Mouse (Mus musculus): Measurements from ENCODE around the gene Atrip.

The Atrip gene

DNA sequence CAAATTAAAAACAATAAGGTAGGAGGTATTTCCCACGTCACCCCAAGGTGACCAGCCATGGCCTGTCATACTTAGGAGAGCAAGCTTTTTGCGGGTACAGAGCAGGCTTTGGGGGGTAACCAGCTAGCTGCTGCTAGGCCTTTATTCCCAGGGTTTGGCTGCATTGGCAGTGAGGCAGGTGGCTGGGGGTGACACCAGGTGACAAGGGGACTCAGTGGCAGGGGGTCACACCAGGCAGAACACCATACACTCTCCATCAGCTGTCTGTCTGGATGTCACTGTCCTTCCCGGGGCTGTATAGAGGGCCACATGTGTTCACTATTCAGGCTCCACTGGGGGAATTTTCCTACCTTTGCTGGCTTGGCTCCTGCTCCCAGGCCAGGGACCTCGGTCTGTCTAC is 17.0 kb downstream of the Atrip start:
- DNase-seq, result no peak

DNA sequence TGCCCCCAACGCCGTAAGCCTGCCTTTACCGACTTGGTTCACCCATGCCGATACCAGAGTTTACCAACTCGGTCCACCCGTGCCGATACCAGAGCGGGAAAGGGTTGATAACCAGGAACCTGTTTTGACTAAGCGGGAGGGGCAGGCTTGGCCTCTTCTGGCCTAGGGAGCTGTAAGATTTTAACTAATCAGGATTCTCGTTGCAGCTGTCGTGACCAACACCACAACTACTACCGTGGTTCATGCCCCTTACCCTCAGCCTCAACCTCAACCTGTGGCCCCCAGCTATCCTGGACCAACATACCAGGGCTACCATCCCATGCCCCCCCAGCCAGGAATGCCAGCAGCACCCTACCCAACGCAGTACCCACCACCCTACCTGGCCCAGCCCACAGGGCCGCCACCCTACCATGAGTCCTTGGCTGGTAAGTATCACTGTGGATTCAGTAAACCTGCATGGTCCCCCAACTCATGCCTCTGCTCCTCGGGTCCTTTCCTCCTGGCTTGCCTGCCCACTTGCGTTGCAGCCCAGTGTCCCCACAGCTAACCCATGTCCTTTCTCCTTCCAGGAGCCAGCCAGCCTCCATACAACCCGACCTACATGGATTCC is 17.7 kb downstream of the Atrip start:
- DNase-seq, result no peak

DNA sequence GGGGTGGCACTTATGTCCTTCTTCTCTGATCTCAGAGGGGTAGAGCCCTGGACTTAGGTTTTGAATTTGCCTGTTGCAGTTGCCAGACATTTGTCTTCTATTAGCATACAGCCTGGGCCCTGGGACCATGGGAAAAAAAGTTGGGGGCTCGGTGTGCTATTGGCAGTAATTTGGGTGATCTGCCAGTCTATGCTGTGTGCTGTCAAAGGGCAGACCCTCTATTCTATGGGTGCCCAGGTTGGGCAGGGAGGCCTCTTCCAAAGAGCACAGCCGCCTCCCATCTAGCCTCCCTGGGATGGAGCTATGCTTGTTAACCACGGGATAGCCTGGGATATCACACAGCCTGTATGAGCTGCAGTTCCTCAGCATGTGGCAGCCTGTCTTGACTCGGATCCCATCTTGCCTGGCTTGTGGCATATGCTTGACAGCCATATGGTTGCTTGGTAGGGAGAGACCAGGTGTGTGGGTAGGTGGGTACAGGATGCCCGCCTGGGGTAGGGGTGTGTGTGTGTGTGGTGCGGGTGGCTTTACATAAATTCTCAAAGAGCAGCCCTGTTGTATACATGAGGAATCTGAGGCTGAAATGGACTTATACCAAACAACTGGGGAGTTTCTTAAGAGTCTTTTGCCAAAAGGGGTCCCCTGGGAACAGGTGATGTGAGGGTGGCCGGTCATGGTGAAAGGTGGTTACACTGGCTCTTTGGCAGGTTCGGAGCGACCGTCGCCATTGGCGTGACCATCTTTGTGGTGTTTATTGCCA is 18.5 kb downstream of the Atrip start:
- no peak for DNase-seq

DNA sequence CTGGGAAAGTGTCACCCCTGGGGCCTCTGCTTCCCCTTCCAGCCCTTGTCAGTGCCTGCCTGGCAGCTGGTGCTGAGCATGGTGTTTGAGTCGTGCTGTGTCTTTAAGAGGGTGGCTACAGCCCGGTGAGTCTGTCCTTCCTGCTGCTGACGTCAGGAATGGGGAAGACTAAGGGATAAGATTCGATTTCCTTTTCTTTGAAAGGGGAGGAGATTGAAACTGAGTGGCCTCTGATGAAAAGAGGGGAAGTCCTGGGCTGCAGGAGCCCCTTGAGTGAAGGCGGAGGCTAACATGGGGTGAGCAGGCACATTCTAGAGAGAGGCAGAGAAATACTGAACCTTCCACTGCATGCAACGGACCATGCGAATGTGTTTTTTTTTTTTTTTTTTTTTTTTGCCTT is 19.2 kb downstream of the Atrip start:
- peak; percentile 80 for DNase-seq

DNA sequence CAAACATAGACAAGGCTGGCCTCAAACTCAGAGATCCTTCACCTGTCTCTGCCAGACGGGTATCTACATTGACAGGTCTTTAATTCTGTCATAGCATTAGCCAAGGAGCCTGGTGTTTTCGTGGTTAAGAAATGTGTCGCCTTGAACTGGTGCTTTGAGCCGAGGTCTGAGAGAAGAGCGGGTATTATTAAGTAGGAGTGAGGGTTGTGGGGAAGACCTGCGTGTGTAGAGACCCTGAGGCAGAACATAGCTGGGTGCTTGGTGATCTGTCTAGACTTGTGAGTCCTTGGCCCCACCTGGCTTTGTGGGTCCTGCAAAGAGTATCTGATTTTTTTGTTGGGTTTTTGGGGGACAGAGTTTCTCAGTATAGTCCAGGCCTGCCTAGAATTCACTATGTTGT is 20.1 kb downstream of the Atrip start:
- DNase-seq, result no peak

DNA sequence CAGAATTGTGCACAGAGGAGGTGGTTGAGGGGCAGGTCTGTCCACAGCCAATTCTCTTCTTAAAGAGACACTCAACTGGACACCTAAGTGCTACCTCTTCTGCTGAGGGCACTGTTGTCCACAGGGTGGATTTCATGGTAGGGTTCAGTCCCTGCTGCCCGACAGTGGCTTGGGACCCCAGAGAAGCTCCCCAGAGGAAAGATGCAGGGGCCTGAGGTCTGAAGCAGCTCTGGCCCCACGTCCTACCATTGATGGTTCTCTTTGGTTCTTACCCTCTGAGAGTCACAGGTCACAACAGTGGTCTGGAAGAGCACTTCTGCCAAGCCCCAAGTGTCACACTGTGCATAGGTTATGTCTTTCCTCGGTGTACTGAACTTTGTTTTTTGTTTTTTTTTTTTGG is 20.6 kb downstream of the Atrip start:
- DNase-seq, result no peak

DNA sequence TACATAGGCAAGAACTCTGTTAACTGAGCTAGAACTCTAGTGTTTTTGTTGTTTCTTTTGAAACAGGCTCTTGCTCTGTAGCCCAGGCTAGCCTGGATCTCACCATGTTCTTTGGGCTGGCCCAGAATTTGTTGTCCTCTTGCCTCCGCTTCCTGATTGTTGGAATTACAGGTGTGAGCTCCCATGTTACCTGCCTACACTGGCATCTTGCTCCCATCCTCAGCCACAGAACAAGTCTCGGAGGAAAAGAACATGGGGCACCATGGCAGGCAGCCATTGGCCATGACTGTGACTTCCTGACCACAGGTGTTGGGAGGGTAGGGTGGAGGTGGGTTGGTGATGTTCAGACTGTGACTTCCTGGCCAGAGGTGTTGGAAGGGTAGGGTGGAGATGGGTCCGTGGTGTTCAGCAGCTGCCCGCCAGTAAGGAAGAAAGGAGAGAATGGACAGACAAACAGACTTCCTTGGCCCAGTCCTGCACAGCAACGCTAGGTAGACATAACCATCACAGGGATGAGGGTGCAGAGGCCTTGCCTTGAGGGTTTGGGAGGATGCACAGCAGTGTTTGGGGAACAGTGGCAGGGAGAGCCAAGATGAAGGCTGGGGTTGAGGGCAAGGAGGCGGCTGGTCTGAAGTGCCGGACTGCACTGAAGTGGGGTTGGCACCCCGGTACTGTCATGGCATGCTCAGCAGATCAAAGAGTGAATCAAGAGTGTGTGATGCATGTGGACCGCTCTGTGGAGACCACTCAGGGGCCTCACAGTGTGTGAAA is 21.2 kb downstream of the Atrip start:
- DNase-seq, result no peak

DNA sequence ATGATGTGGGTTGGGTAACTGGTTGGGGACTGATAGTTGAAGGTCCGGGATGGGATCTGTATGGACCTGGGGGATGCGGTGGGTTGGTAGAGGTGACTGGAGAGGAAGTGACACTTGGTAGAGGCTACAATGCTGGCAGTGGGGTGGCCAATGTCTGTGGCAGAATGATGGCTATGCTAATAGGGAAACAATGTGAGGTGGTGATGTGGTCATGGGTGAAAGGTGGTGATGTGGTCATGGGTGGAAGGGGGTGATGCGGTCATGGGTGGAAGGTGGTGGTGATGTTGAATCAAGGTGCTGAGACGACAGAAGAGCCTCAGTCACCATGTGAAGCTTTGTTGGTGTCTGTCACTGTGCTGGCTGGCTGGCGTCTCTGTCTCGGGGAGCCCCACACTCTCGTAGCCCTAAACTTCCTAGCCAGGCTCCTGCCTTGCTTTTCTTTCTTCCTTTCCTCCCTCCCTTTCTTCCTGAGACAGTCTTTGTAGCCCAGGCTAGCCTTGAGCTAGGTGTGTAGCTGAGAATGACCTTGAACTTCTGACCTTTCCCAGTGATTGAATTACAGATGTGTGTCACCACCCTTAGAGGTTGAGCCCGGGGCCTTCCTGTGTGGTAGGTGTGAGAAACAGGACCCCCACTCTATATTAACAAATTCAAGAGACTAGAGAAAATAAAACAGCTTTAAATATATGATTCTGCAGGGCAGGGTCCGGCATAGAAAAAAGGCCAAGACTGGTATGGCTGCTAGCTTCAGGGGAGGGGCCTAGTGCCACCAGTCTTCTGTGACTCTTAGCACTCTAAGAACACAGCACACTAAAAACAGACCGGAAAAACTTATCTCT is 22.1 kb downstream of the Atrip start:
- no peak for DNase-seq

DNA sequence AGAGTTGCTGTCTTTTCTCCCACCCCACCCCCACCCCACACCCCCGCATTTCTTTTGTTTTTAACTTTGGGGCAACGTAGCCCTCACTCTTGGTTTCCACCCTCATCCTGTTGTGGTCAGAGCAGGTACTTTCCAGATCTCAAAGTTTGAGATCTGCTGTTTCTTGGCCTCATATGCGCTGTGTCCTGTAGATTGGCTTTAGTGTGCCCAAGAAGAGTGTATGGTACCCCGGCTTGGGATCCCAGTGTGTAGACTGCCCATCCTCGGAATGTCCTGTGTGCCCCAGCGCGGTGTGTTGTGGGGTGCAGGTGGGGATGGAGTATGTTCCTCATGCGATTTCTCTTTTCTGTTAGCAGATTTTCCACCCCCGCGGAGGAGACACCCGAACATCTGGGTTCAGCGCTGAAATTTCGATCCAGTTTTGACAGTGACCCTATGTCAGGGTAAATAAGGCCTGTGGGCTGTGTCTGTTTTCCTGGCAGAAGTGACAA is 22.9 kb downstream of the Atrip start:
- no peak for DNase-seq

DNA sequence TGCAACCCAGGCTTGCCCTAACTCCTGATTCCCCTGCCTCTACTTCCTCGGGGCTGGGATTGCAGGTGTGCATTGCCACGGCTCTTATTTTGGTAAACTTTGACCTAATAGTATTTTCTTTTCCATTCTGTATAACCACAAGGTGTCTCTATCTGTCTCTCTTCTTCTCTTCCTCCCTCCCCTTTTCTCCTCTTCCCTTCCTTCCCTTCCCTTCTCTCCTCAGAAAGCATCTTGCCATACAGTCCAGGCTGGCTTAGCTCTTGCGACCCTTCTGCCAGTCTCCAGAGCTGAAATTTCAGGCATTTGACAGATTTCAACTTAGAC is 23.3 kb downstream of the Atrip start:
- no peak for DNase-seq

DNA sequence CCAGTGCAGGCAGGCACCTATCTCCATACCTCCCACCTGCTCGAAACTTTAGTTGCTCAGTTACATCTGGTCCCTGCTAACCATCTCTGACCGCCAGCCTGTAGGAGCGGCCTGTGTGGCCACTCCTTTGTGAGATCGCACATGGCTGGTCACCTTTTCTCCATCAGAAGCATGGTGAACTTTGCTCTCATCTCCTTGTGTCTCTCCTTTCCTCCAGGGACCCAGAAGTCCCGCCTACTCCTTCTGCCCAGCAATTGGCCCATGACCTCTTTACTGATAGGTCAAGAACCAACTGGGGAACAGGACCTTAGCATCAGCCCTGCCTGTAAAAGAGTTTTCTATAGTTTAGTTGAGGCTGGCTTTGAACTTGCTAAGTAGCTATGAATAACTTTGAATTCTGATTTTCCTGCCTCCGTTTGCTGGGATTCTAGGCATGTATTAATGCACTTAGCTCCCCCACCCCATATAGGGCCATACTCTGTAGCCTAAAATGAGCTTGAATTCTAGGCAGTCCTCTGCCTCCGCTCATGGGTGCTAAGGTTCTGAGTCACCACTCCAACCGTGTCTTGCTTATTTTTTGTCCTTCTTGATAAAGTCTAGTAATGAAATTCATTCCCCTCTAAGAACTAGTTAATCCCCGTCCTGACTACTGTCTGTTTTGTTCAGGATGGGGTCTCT is 23.8 kb downstream of the Atrip start:
- DNase-seq, result no peak

DNA sequence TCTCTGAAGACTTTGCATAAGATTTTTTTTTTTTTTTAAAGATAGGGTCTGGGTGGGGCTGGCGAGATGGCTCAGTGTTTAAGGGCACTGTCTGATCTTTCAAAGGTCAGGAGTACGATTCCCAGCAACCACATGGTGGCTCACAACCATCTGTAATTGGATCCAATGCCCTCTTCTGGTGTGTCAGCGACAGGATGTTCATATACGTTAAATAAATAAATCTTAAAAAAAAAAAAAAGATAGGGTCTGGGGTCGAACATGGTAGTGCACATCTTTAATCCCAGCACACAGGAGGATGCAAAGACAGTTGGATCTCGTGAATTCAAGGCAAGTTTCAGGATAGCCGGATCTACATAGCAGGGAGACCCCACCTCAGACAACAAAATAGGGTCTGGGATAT is 24.6 kb downstream of the Atrip start:
- DNase-seq, result no peak

DNA sequence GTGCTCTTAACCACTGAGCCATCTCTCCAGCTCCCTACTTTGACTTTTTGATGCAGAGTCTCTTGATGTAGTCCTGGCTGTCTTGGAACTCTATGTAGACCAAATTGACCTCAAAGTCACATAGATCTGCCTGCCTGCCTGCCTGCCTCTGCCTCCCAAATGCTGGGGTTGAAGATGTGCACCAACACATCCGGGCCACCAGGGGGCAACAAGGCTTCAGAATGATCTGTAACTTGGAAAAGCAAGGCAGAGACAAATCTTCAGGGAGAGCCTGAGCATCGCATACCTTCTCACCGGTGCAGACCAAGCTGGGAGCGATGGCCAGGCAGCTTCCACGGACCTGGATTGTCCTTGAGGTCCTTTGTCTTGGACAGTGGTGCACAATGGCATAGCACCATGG is 27.6 kb downstream of the Atrip start:
- DNase-seq, result peak; percentile 77

DNA sequence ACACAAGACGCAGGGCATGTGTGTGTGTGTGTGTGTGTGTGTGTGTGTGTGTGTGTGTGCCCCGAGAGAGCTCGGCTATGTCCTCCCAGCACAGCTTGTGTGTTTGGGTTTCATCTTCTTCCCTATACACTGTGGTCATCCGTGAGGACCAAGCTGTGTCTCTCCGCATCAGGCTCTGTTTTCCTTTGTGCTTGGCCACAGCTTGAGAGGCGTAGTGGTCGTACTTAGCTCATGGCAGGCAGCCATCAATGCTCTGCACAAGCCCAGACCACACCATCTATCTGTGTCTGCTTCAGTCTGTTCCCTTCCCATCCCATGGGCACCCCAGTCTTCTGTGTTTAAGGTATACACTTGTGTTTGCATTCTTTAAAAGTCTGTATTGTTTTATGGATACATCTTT is 32.6 kb downstream of the Atrip start:
- no peak for DNase-seq

DNA sequence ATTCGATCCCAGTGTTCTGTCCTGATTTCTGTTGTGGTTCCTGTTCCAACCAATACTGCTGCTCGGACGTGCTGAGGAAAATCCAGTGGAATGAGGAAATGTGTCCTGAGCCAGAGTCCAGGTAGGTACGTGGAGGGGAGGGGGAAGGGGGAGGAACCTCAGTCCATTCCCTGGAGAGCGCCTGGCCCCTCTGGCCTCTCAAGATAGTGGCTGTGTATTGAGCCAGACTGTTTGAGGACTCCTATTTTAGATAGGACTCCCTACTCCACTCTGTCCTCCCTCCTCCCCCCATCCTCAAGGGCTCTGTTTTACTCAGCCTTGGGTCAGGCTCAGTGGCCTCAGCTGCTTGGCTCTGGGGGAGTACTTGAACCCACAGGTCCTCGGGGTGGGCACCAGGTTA is 33.0 kb downstream of the Atrip start:
- no peak for DNase-seq

DNA sequence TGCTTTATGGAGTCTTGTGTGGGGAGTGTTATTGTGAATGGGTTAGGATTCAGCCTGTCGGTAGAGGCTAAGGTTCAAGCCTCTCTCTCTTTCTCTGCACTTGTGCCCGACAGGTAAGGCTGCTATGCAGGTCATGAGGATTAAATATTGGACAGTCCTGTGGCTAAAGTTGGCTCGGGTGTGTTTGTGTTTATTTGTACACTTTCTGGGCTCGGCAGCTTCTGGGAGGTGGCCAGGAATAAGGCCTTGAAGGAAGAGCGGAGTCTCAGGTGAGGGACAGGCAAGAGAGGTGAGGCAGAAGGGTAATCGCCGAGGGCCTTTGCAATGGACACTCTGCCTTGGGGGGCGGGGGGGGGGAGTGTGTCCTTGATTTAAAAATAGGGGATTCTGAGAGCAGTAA is 33.7 kb downstream of the Atrip start:
- DNase-seq, result peak; percentile 78

DNA sequence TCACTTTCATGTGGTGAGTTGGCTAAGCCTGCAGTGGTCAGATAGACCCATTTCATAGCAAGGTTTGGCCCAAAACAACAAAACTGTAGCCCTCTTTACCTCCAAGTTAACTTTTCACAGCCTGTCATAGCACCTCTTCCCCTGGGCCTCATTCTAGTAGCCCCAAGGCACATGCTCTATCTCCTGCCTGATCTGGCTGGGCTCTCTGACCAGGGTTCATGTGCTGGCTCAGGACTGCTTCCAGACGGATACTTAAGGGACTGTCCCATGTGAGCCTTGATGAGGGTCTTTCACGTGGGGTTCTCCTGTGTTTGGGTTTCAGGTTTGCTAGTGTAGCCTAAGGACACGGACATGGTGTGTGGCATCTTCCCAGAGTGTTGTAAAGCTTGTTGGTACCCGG is 34.2 kb downstream of the Atrip start:
- DNase-seq, result no peak

DNA sequence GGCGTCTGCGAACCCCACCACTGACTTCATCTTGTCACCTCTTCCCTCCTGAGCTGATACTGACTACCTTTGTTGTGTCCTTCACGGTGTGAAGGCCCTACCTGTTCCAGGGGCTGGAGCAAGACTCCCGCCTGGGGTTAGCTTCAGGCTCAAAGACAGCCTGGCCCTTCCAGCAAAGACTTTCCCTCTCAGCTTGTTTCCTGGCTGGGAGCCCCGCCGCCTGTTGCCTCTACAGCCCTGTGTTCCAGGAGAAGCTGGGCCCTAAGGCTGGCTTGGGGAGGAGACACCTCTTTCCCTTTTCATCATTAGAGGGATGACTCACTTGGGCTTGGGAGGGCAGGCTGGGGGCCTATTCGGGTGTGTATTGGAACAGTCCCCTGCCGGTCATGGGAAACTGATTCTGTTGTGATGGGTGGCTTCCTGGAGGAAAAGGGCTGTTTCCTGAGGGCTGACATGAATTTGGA is 35.0 kb downstream of the Atrip start:
- peak; percentile 78 for DNase-seq

DNA sequence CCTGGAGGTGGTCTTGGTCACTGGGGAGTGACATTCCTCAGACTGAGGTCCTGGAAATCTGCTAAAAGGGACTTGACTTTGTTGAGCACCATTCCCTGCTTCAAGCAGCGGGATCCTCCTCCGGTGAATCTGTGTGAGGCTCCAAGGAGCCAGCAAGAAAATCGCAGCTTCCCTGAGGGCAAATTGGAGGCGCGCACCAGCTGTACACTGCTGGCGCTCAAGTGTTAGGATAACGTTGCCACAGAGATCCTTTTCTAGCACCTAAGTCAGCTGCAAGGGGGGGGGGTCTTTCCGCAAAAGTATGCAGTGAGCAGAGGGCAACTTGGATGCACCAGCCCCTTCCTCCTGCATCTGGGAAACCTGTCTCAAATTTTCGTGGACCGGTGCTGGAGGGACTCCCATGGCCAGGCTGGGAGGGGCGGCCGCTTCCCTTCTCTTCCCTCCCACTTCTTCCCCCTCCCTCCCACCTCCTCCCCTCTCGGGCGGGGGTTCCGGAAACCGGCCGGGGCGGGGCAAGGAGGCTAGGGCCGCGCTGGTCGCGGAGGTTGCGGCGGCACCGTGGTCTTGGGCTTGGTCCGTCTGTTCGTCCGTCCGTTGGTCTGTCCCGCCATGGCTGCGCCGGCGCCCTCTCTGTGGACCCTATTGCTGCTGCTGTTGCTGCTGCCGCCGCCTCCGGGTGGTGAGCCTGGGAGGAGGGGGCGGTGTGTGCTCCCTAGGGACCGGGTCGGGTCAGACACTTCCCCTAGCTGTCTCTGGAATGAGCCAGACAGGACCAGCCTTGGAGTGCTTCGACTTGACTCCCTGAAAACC is 35.6 kb downstream of the Atrip start, which contains the start of gene Shisa5:
Shisa5 (plus strand) TSS at position 480 of the 810 bp plus-strand sequence.
- peak; percentile 75 for DNase-seq

DNA sequence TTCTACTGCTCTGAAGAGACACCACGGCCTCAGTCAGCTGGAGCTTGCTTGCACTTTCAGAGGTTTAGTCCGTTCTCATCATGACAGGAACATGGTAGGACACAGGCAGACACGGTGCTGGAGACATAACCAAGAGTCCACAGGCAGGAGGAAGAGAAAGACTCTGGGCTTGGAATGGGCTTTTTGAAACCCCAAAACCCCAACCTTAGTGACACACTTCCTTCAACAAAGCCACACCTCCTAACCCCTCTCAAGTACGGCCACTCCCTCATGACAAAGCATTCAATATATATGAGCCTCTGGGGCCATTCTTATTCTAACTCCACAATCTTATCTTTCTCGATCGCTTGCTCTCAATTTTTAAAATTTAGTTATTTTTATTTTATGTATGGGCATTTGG is 41.5 kb downstream of the Atrip start:
- no peak for DNase-seq

DNA sequence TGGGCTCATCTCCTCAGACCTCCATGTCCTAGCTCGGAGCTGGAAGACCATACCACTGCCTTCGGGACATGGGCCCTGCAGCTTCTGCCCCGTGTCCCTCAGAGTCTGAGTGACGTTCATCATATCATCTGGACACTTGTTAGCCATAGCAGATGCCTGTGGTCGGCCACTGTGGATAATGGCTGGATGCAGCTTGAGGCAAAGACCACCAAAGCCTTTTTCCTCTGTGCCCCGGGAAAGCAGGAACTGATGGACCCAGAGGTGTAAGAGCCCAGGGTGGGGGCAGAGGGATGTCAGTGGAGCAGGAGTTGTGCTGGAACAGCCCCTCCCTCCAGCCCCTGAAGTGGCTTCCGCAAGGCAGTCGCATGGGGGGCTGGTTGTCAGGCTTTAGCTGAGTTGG is 42.2 kb downstream of the Atrip start:
- DNase-seq, result no peak

DNA sequence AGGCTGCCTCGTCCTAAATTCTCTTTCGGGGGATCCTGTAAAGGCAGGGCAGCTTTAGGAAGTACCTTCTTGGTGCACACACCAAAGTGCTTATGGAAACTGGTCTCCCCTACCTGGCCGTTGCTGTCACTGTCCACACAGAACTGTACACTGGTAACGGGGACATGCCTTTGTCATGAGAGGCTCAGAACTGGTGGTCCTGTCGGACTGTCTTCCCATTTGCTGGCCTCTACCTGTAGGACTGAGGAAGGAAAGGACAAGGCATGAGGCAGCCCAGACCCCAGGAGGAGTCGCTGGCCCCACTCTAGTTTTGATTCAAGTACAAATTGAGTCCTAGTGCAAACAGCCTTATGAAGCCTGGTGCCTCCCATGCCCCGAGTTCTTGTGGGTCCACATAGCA is 42.9 kb downstream of the Atrip start:
- no peak for DNase-seq

Measured in kidney, adult 9 months (tissue).